Mouse (Mus musculus) right cerebral cortex, adult 18-20 months (tissue): ENCODE measurements around the gene Nrip1.

ENCODE experiments used
- DNase-seq: peaks from one replicate; pipeline ENCODE4 v3.0.0; 2022; ENCODE audit warnings: mixed read lengths

Nrip1 gene

DNA sequence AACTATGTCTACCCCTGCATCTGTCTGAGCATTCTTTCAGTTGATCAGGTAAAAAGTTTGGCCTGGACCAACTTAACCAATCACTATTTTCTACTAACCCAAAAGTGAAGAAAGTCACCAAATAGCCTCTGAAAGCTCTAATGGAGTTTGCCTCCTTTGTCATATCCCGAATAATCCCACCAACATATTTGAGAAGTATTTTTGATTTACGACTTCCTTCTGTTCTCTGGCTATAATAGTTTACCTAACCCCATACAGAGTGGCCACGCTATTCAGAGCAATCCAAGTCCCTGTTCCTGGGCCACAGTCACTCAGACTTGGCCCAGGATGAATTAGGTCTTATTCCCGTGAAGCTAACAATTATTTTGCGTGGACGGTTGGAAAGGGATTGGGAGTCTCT lies 108.3 kb downstream of the Nrip1 start:
- DNase-seq, result no peak

DNA sequence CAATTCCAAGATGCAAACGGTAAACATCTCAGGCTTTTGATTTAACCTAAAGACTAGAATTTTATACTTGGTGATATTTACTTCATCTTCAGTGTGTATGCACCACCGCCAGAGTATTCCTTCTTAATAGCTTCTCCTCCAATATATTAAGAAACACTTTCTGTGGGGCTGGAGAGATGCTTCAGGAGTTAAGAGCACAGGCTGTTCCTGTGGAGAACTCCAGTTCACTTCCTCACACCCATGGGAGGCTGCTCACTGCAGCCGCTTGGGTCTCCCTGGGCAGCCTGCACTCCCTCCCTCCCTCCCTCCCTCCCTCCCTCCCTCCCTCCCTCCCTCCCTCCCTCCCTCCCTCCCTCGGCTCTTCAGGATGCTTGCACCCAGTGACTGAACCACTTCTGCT lies 110.2 kb downstream of the Nrip1 start:
- no peak for DNase-seq

DNA sequence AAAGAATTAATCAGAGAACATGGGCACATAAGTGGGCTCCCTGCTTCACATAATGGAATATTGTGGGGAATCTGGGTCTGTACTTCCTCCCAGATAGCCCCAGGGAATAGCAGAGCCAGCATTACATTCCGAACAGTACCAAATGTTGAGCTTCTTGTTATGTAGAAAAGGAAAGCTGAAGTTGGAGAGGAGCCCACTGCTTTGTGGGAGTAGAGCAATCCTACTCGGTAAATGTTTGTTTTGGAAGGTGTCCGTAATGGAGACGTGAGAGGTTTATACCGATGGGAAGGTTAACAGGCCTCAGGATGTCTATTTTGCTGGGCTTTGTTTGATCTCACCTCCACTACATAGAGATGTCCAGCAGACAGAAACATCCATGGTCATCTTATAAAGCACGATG lies 113.3 kb downstream of the Nrip1 start:
- DNase-seq, result no peak

DNA sequence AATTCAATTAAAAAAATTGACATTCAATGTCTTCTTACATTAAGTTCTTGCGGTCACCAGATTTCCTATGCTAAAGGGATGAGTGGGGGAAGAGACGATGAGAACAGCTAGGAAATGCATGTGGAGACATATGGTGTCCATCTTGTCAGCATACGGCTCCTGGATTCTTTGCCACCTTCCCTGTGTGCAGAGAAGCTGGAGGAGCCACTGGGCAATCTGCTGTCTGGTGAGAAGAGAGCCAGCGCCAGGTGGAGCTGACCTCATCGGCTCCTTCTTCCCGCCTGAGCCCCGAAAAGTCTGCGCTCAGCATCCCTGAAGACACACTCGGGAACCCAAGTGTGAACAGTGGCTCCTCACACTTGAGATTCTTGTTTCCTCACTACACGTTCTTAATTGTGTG lies 121.8 kb downstream of the Nrip1 start:
- peak; percentile 10 for DNase-seq

DNA sequence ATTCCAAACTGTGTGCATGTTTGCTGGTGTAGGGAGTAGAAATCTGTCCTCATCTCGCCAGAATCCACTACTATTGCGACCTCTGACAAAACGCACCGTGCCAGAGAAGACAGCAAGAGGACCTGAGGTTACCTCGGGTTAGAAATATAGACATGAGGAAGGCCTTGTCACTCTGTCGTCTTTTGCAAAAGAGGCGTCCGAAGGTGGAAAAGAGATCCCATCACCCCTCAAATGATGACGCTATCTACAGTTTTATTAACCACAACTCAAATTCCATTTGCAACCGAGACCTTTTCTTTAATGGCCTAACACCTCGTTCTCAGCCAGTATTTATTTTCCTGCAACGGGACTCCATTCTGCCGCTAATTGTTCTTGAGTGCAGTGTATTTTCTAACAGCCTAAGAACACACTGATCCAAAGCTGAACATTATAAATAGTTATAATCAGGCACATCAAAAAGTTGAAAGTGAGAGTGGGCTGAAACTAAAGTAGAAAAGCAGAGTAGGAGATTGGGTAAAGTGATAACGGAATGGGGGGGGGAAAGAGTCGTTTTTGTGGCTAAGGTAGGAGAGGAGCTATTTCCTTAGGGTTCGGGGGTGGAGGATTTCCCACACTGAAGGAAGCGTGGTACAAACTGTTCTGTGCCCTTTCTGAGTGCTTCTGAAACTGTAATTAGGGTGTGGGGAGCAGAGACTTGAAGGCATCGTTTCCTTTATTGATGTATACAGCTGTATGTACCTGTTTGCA lies 124.1 kb downstream of the Nrip1 start:
- DNase-seq, result no peak

DNA sequence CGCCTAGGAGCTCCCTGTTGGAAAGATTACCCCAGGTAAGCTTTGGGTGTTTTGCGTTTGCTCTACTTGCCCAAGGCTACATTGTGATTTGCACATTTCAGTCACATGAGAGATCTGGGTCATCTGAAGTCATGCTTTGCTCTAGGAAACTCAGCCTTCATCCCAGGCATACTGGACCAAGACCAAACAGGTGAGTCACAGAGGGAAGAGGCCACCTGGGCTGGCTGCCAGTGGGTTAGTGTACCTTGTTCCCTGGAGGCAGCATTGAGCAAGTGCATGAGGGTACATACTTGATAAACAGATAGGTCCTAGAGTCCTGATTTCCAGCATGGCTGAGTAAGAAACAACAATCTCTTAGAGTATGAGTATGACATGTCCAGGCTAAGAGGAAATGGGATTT lies 130.8 kb downstream of the Nrip1 start:
- DNase-seq, result no peak

DNA sequence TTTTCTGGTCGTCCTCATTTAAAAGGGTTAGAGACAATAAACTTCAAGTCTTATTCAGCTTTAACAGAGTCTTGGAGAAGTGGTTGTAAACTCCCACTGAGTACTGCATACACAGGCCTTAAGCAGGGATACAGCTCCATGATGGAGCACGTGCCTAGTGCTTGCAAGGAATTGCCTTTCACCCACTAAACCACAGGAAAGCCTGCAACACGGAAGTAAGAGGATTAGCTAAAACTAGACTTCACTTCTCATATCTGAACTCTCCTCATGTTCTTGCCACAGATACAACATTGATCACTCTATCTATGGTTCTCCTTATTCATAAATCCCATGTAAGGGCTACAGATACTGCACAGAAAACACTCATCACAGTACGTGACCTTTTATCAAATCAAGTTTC lies 132.4 kb downstream of the Nrip1 start:
- DNase-seq, result no peak

DNA sequence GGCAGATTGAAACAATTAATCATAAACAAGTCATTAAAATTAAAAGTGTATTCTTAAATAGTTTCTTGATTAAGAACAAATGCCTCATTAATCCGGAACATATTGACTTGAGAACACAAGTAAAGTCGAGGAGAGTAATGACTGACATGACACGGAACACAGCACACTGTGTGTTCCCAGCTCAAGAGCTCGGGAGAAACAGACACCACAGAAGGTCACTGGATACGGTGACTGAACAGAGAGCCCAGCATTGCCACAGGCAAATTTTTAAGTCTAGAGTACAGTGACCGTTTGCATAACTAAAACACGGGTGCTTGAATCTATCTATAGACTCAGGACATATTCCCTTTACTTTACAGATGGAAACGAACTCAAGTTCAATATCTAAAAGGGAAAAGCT lies 134.3 kb downstream of the Nrip1 start:
- no peak for DNase-seq

DNA sequence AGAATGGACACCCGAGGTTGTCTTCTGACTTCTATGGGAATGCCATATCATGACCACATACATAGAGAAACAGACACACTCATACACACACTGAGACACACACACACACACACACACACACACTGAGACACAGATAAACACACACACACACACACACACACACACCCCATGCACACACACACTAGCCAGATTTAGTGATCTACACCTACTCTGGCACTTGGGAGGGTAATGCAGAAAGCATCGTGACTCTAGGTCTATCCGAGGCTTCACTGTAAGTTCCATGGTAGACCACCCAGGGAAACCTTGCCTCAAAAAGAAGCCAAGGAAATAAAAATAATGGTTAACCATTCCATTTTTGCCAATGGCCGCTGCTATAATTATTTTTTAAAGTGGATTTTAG lies 134.8 kb downstream of the Nrip1 start:
- DNase-seq, result no peak
